Mouse (Mus musculus): ENCODE results near the gene Tuba3a.

- no peak for TF ChIP-seq POLR2A (IDR thresholded peaks at IDR 0.05; ENCODE audit: extremely low read depth, insufficient read depth, low read length)
- TF ChIP-seq CTCF (IDR thresholded peaks at IDR 0.05; ENCODE audit: low read depth, low read length): no peak
These were observed 34.1 kb upstream of the Tuba3a start for GRCm38 (mm10) chr6:125319919-125320296.
